Mouse (Mus musculus) lung, postnatal 0 days (tissue): ENCODE measurements around the gene Dnaic2.

Experiments used
- CTCF ChIP-seq: IDR thresholded peaks from 2 replicates; pipeline ENCODE4 v1.5.1; 2016; ENCODE audit warnings: antibody characterized with exemption, mild to moderate bottlenecking
- EP300 ChIP-seq: IDR thresholded peaks from 2 replicates; pipeline ENCODE4 v1.6.1; 2016; ENCODE audit warnings: antibody characterized with exemption, mild to moderate bottlenecking, control low read depth

DNA sequence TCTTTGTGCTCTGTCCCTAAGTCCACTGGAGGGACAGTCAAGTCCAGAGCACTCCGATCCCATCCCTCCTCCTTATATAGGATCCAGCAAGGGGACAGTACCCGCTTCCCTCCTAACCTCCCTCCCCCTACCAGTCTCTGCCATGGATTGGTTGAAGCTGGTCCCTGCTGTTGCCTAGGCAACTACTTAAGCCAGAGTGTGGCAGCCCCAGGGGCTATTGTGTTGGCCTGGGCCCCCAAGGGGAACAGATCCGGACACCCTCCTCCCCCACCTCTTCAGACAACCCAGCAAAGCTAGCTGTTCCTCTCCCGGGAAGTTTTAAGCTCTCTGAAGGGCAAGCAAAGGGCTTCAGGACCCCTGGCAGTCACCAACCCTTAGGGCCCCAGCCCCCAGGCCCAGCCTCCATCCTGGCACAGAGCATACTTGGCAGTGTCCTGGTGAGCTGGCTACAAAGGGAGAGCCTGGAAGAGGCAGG is 68.7 kb downstream of the Dnaic2 start, which contains the start of gene Btbd17:
- TF ChIP-seq CTCF: no peak
- TF ChIP-seq EP300: no peak
